ENCODE assay signal across 15 mouse cellular contexts in the genomic region with DNA sequence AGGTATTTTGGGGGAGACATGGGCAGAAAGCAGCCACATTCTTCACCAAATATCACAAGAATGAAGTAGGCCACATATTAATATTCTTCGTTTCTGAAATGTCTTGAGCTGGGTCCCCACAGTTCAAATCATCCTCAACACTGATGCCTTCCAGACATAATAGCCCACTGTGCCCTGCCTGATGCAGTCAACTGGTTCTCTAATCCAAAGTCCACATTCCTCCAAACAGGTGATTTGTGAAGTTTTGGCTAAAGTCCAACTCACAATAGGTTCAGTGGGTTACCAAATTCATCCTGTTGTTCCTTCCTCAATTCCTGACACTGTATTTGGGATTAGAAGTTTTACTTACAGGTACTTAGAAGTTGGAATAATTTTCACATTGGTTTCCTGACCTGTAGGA.
"Had no signal": no experiment of that assay in that cellular context is flagged by ENCODE, and none has a peak within 500 bp of the region (broad histone marks: within the 10 kb centered on the region; RNA-seq: fewer than 3 reads in every experiment).

No protein-coding gene starts in this region.

- H3K4me2 ChIP-seq: hindbrain, embryonic 15.5 days; limb, embryonic 13.5 days; liver, embryonic 12.5 days; liver, embryonic 15.5 days; lung, embryonic 15.5 days; midbrain, embryonic 11.5 days had no signal

- H3K9ac ChIP-seq: hindbrain, embryonic 15.5 days; limb, embryonic 13.5 days; liver, embryonic 12.5 days; liver, embryonic 15.5 days; lung, embryonic 15.5 days had no signal

- H3K4me1 ChIP-seq: hindbrain, embryonic 15.5 days; limb, embryonic 10.5 days; limb, embryonic 13.5 days; liver, embryonic 12.5 days; liver, embryonic 15.5 days; lung, embryonic 15.5 days had no signal

- H3K27ac ChIP-seq: hindbrain, embryonic 15.5 days; limb, embryonic 10.5 days; limb, embryonic 13.5 days; liver, embryonic 12.5 days; liver, embryonic 15.5 days; lung, embryonic 15.5 days; stomach, postnatal 0 days had no signal

- H3K36me3 ChIP-seq: hindbrain, embryonic 15.5 days; limb, embryonic 10.5 days; limb, embryonic 13.5 days; liver, embryonic 12.5 days; liver, embryonic 15.5 days; lung, embryonic 15.5 days had no signal

- ATAC-seq: intestine, postnatal 0 days; liver, embryonic 12.5 days had no signal

- DNase-seq: liver; lung, adult 18-20 months; lung, postnatal 14 days; lung, postnatal 4 days; midbrain, embryonic 14.5 days; thymus, postnatal 25 days had no signal

- H3K4me3 ChIP-seq: hindbrain, embryonic 15.5 days; limb, embryonic 10.5 days; limb, embryonic 13.5 days; liver, embryonic 12.5 days; liver, embryonic 15.5 days; lung, embryonic 15.5 days had no signal

- H3K9me3 ChIP-seq: hindbrain, embryonic 15.5 days; limb, embryonic 10.5 days; limb, embryonic 13.5 days; liver, embryonic 12.5 days; liver, embryonic 15.5 days; lung, embryonic 15.5 days had no signal

- H3K27me3 ChIP-seq: hindbrain, embryonic 15.5 days; limb, embryonic 13.5 days; liver, embryonic 12.5 days; liver, embryonic 15.5 days; lung, embryonic 15.5 days had no signal
